Mouse (Mus musculus) embryonic fibroblast, embryonic 13.5 days (primary cell): ENCODE results near the gene Gpr146. TPM values are rescaled to one million over a fixed set of nuclear protein-coding genes. Genes with fewer than 3 reads are reported as not detected.

Source experiments
- H3K27ac ChIP-seq: 2 replicates; pipeline ENCODE4 v1.5.1; 2012; ENCODE audit warnings: low read length, control low read depth, inconsistent platforms; ENCODE audit not compliant: insufficient read depth
- H3K4me1 ChIP-seq: 2 replicates; pipeline ENCODE4 v1.6.1; 2011; ENCODE audit warnings: low read length; ENCODE audit not compliant: control insufficient read depth, insufficient read depth
- H3K4me3 ChIP-seq: 2 replicates; pipeline ENCODE4 v1.5.1; 2011; ENCODE audit warnings: mild to moderate bottlenecking, control low read depth, low read length; ENCODE audit not compliant: insufficient read depth
- CTCF ChIP-seq: IDR thresholded peaks from 2 replicates; pipeline ENCODE4 v1.5.1; 2011; ENCODE audit warnings: mild to moderate bottlenecking, control low read depth, low read length, moderate library complexity, borderline replicate concordance; ENCODE audit not compliant: insufficient read depth
- POLR2A ChIP-seq: IDR thresholded peaks from 2 replicates; pipeline ENCODE4 v1.6.1; 2011; ENCODE audit warnings: low read depth, mild to moderate bottlenecking, control low read depth, low read length, moderate library complexity
- polyA plus RNA-seq: library from polyadenylated mRNA; stranded (reverse); fragments of >200 nt; gene quantifications from 2 replicates; pipeline ENCODE4 v1.2.4, GENCODE M21; 2011; ENCODE audit warnings: low read depth; ENCODE audit not compliant: missing spikeins, insufficient read length

The Gpr146 gene
- polyA plus RNA-seq, 1 experiment = 0.88 TPM

GRCm38 (mm10) chr5:139409412-139409811 lies 31.9 kb downstream of the Gpr146 start:
- no peak for TF ChIP-seq POLR2A
- TF ChIP-seq CTCF = no peak
- H3K4me1 ChIP-seq = 0 out of 2 replicates have a peak, but pooled peaks cover 3% of the 10 kb centered on the region
- H3K27ac ChIP-seq = peak overlapping the region; percentile 0; the same call in 1 of the 2 replicates
- H3K4me3 ChIP-seq = no peak overlapping the region

DNA sequence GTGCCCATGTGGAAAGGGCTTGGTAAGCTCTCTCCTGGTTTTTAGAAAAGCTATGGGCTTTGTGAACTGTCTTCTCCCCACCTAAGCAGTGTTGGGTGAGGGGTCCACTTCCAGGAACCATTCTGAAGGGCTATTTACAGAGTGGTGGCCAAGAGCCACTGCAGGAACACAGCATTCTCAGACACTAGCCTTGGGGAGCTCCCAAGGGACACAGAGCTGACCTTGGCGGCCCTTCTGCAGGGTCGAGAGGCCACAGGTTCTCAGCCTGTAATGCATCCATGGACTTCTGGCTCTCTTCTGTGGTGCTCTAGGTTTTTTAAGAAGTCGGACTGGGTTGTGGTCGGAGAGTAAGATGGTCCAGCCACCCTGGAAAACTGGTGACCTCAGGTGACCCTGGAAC lies 32.6 kb downstream of the Gpr146 start:
- no peak overlapping the region for H3K4me3 ChIP-seq
- H3K27ac ChIP-seq = no peak overlapping the region; the same call in 1 of the 2 replicates
- 0 out of 2 replicates have a peak, but pooled peaks cover 3% of the 10 kb centered on the region for H3K4me1 ChIP-seq
- TF ChIP-seq CTCF (no peak), POLR2A (no peak)

GRCm38 (mm10) chr5:139411117-139411516 lies 33.6 kb downstream of the Gpr146 start:
- TF ChIP-seq CTCF (no peak), POLR2A (no peak)
- Histone ChIP-seq H3K4me1 (0 out of 2 replicates have a peak, but pooled peaks cover 3% of the 10 kb centered on the region), H3K4me3 (no peak overlapping the region), H3K27ac (no peak overlapping the region)

DNA sequence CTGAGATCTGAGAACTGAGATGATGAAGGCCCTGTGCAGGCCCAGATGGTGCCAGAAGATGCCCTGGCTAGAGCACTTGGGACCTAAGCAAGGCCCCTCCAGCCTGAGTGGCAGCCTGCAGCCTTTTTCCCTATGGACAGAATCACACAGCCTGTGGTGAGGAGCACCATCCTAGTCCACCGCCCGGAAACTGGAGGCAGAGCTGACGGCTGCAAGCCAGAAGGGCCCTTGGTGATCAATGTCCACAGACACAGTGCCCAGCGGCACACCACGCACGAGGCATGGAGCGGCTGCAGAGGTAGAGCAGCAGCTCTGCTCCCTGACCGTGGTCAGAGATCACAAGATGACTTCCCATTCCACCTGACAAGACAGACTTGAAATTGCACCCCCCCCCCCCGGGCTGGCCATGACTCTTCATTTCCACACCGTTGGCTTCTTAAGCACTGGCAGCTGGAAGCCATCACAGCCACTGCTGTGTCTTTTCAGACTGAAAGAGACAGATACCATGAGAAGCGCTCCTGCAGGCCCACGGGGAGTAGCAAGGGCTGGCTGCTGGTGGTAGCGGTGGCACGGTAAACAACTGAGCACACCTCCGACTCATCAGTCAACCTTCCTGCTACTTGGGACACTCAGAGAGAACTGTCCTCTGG lies 34.3 kb downstream of the Gpr146 start:
- Histone ChIP-seq H3K4me1 (0 out of 2 replicates have a peak, but pooled peaks cover 3% of the 10 kb centered on the region), H3K27ac (no peak overlapping the region), H3K4me3 (no peak overlapping the region)
- no peak for TF ChIP-seq CTCF
- no peak for TF ChIP-seq POLR2A

- no peaks in the 10 kb centered on the region for H3K4me1 ChIP-seq
- H3K4me3 ChIP-seq = no peak overlapping the region
- H3K27ac ChIP-seq = no peak overlapping the region
- TF ChIP-seq CTCF = no peak
- TF ChIP-seq POLR2A = no peak
These were observed 36.0 kb downstream of the Gpr146 start for GRCm38 (mm10) chr5:139413545-139413944.

DNA sequence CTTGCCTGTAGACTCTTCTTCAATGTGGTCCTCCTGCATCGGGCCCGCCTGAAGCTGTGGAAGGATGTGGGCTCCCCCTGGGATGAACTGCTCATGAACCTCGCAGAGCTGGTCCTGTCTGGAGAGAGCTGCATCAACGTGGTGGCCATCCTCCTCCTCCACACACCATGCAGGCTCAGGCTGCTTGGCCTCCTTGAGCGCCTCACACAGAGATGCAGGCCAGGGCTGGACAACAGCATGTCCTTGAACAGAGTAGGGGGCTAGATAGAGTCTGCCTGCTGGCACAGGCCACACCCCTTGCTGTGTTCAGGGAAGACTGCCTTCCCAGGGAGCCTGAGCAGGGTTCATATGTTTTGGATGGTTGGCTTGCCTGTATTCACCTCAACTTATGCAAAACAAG lies 37.5 kb downstream of the Gpr146 start:
- Histone ChIP-seq H3K27ac (no peak overlapping the region), H3K4me1 (no peaks in the 10 kb centered on the region), H3K4me3 (no peak overlapping the region)
- TF ChIP-seq POLR2A (no peak), CTCF (no peak)

GRCm38 (mm10) chr5:139416942-139417341 lies 39.4 kb downstream of the Gpr146 start:
- no peak overlapping the region for H3K4me3 ChIP-seq
- TF ChIP-seq POLR2A (no peak), CTCF (no peak)
- no peak overlapping the region for H3K27ac ChIP-seq
- no peaks in the 10 kb centered on the region for H3K4me1 ChIP-seq

- Histone ChIP-seq H3K27ac (no peak overlapping the region), H3K4me1 (no peaks in the 10 kb centered on the region), H3K4me3 (no peak overlapping the region)
- TF ChIP-seq CTCF = no peak
- no peak for TF ChIP-seq POLR2A
These were observed 40.0 kb downstream of the Gpr146 start for GRCm38 (mm10) chr5:139417480-139417879.

DNA sequence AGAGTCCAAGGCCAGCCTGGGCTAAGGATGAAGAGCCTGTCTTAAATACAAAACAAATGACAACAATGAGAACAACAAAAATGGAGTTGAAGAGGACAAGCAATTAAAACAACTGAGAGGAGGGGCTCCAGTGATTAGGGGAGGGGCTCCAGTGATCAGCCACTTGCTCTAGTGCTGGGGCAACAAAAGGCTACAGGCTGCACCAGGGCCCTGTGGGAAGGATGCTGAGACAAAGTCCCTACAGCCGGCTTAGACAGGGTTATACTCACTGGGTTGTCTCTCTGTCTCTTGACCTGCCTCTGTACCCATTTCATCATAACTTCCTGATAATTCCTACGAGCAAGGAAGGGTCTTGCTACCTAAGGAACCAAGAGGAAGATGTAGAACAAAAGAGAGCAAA lies 40.6 kb downstream of the Gpr146 start:
- Histone ChIP-seq H3K4me1 (no peaks in the 10 kb centered on the region), H3K27ac (no peak overlapping the region), H3K4me3 (no peak overlapping the region)
- no peak for TF ChIP-seq CTCF
- TF ChIP-seq POLR2A = no peak

GRCm38 (mm10) chr5:139418633-139419032 lies 41.1 kb downstream of the Gpr146 start:
- Histone ChIP-seq H3K27ac (no peak overlapping the region), H3K4me1 (no peaks in the 10 kb centered on the region), H3K4me3 (no peak overlapping the region)
- TF ChIP-seq POLR2A (no peak), CTCF (no peak)
